Mouse (Mus musculus): ENCODE measurements around the gene Irf2bp2.
A peak's percentile ranks its signal among the peaks of the same experiment; 100 is the strongest.

Irf2bp2 gene

GRCm38 (mm10) chr8:126538648-126539354 is 55.0 kb downstream of the Irf2bp2 start:
- peak; percentile 48 for DNase-seq (ENCODE audit: low read depth, low spot score)
